Mouse (Mus musculus): ENCODE measurements around the gene Grin2b. TPM values are rescaled to one million over a fixed set of nuclear protein-coding genes. Genes with fewer than 3 reads are reported as not detected.

The Grin2b gene
- total RNA-seq, 2 experiments from 2014 or later: 0.52 to 1.5 TPM

GRCm38 (mm10) chr6:136008120-136008519 lies 165.2 kb downstream of the Grin2b start:
- DNase-seq: no peak

GRCm38 (mm10) chr6:135994691-135995090 lies 178.6 kb downstream of the Grin2b start:
- peak; percentile 33 for DNase-seq

- DNase-seq: no peak
These were observed 179.4 kb downstream of the Grin2b start for GRCm38 (mm10) chr6:135993897-135994296.

- no peak for DNase-seq
These were observed 179.9 kb downstream of the Grin2b start for GRCm38 (mm10) chr6:135993378-135993777.

DNA sequence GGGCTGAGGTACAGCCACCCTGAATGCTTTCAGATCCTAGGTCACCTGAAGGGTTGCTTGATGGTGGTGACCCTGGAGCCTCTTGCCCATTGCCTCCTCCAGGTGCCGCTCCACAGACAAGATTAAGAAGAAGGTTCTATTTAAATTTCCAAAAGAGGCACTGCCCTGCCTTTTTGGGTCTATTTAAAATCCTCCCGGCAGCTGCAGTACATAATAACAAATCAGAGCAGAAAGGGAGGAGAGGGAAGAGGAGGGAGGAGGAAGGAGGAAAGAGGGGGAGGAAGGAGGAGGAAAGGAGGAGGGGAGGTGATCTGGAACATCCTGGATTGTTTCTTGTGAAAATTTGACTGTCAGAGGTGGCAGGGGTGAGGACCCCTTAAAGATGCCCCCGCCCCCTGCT lies 197.2 kb downstream of the Grin2b start:
- no peak for DNase-seq

DNA sequence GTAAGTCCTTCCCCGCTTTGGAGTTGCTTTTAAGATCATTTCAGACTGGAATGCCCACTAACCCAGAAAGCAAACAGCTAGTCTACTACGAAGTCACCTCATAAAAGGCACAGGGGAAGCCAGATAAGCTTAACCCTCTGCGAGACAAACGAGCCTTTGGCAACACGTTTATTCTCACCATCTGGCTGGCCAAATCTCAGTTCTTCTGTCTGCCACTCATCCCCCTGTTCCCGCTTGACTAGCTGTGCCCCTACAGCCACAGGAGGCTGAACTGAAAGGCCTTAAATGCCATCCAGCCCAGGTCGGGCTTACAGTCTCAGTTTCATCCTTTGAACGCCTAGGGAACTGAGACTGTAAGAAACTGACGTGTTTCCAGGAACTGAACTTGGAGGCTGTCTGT lies 200.8 kb downstream of the Grin2b start:
- DNase-seq: no peak

DNA sequence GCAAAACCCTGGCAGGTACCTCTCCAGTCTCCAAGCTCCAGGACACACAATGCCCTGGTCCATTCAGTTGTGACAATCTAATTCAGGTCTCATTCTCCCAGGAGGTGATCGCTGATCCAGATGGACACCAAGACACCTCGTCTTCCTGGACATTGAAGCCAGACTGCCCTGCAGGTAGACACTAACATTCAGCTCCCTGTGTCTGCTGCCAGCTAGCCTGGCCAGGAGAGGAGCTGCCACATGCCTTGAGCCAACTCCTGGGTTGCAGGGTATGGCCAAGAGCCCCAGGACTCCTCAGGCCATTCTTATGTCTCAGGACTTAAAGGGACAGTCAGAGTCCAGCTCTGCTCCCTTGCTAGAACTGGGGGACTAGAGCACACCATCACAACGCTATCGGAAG lies 201.8 kb downstream of the Grin2b start:
- no peak for DNase-seq

DNA sequence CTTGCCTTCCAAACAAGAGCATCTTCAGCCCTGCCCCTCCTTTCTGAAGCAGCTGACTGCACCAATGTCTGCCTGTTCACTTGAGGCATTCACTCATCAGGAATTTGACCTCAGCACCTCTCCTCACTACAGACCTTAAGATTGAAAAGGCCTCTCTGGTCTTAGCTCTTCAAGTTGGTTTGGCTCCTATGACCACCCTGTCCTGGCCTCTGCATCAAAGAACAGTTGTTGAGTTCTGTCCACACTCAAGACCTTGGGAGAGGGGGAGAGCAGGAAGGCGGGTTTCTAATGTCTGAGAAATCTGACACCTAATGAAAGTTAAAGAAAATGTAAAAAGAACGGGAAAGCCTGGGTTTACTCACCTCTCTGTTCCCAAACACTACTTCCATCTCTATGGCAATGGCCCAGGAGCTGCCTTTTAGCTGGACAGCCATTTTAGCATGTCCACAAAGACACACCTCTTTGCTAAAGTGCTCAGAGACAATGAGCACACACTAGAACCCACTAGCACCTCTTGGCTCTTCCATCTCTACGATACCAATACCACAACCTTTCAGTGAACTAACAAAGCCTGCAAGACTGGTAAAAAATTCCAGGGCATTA lies 202.5 kb downstream of the Grin2b start:
- DNase-seq: no peak

DNA sequence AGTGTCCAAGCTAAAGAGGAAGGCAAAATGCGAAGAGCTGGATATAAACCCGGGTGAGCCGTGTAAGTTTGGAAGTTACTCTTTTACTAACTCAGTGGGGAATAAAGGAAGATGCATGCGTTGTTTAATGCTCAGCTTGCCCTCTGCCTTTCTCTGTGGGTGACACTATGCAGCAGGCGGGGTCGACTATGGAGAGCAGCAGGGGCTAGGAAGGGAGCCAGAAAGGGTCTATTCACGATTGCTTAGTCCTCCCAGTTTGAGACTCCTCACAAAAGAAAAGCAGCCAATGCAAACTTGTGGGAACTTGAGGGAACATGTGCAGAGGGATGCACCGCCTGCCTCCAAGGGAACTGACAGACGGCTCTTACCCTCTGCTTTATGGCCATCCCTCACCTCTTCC lies 211.5 kb downstream of the Grin2b start:
- no peak for DNase-seq

DNA sequence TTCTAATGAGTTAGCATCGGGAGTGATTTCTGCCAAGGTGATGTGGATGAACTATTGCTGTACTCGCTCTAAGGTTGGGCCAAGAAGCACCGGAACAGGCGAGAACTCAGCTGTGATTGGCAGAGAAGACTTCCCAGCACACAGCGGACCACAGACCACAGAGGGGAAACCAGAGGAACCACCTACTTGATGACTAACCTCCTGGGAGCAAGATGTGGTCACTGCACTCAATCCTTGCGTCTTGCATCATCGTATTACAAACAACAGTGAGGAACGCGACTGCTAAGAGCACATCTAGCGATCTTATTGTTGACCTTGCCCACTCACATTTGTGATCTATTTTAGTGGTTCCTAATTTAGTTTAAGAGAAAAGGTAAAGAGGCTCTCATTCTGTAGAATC lies 213.7 kb downstream of the Grin2b start:
- DNase-seq: no peak

- no peak for DNase-seq
These were observed 221.6 kb downstream of the Grin2b start for GRCm38 (mm10) chr6:135951666-135952065.

- no peak for DNase-seq
These were observed 227.8 kb downstream of the Grin2b start for GRCm38 (mm10) chr6:135945511-135945910.

GRCm38 (mm10) chr6:135944358-135944757 lies 229.0 kb downstream of the Grin2b start:
- no peak for DNase-seq

DNA sequence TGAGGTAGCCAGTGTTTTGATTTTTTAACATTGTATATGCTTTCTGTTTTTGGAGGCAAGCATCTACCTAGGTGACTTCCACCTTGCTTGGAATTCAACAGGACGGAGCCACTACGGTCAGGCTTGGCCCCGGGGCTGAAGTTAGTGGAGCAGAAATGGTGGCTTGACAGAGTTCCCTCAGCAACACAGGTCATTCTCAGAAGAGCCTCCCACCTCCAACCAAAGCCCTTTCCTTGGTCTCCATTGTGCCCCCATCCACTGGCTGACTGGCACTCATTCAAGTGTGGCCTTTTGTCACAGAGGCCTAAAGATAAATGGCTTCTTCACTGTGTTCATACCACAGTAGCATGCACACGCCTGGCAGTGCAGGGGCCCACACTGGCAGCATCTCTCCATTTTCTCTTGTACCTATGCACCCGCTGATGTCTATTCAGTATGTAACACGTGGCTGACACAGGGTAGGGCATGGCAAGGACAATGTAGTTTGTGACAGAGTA lies 230.1 kb downstream of the Grin2b start:
- DNase-seq: no peak

GRCm38 (mm10) chr6:135932924-135933323 lies 240.4 kb downstream of the Grin2b start:
- DNase-seq: no peak

DNA sequence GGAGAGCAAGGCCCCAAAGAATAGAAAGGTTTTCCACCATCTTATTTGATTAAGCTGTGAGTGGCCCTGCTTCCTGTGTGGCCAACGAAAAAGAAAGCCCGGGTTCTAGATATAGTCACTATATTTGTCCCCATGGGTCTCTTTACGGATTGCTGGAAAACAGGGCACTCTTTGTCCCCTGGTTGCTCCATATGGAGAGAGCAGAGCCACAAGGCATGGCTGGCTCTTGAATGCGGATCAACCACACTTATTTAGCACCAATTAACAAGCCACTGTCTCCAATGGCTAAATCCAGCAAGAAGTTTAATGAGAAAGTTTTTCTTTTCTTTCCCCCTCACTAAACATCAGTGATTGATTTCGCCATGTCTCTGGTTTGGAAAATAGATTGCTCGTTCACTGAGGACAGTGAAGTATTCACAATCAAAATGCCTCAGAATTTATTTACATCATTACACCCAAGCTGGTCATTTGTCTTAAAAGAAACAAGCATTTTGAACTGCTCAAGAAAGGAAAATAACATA lies 240.9 kb downstream of the Grin2b start:
- no peak for DNase-seq

- no peak for DNase-seq
These were observed 255.6 kb downstream of the Grin2b start for GRCm38 (mm10) chr6:135917676-135918075.

GRCm38 (mm10) chr6:135914608-135915007 lies 258.7 kb downstream of the Grin2b start:
- DNase-seq: no peak

- DNase-seq: no peak
These were observed 261.2 kb downstream of the Grin2b start for GRCm38 (mm10) chr6:135912114-135912513.

GRCm38 (mm10) chr6:135911131-135911530 lies 262.2 kb downstream of the Grin2b start:
- DNase-seq: no peak

- peak; percentile 86 for DNase-seq
These were observed 265.6 kb downstream of the Grin2b start for GRCm38 (mm10) chr6:135907540-135908320.

- no peak for DNase-seq
These were observed 266.2 kb downstream of the Grin2b start for GRCm38 (mm10) chr6:135907137-135907536.

DNA sequence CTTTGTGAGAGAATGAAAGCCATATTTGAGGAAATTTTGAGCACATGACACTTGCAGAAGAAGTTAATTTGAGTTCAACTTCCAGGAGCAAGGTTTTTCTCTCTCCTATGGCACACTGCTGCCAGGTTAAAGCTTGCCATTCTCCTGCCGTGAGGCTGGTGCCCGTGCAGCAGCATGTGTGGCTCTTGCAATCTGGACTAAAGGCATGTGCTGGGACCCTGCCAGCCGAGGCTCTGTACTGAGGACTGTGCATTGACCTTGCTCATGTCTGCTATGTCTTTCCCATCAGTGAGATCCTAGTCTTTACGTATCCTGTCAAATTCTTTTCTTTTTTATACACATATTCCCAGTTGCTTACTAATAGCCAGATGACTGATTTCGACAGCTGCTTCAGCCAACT lies 268.9 kb downstream of the Grin2b start:
- no peak for DNase-seq

DNA sequence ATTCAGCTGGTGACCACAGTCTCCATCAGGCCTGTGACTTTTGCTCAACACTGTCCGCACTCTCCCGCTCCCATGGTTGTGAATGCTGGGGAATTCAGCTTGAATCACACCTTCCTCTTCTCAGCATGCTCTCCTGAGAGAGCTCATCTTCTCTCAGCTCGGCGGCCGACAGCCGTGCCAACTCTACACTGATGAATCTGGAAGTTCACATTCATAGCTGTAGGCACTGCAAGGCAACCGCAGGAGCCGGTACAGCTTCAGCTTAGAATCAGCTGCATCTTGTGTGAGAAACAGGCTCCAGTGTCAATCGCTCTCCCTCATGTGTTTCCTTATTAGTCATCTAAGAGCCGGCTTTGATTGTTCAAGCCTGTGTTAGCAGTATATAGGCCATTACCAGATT lies 272.9 kb downstream of the Grin2b start:
- DNase-seq: no peak
